Mouse (Mus musculus) hindbrain, embryonic 16.5 days (tissue): ENCODE measurements around the gene Faim. TPM values are rescaled to one million over a fixed set of nuclear protein-coding genes. Genes with fewer than 3 reads are reported as not detected.

ENCODE experiments used
- ATAC-seq: fragments of 200-750 bp; cut with Nextera tagmentation; 2 replicates; pipeline ENCODE4 v1.8.0; 2017; ENCODE audit warnings: moderate TSS enrichment, moderate library complexity
- H3K27ac ChIP-seq: fragments of 300-500 bp; sonication (generic); 2 replicates; pipeline ENCODE4 v1.5.1; 2014; ENCODE audit warnings: low read depth, mild to moderate bottlenecking, control low read depth, low read length, moderate library complexity
- H3K27me3 ChIP-seq: fragments of 300-500 bp; sonication (generic); replicated peaks from 2 replicates; pipeline ENCODE4 v1.6.1; 2014; ENCODE audit warnings: low read length; ENCODE audit not compliant: control insufficient read depth, insufficient read depth
- H3K36me3 ChIP-seq: fragments of 300-500 bp; sonication (generic); 2 replicates; pipeline ENCODE4 v1.6.1; 2014; ENCODE audit warnings: mild to moderate bottlenecking, low read length, moderate library complexity, mixed read lengths; ENCODE audit not compliant: control insufficient read depth, insufficient read depth
- H3K4me1 ChIP-seq: fragments of 300-500 bp; sonication (generic); 2 replicates; pipeline ENCODE4 v1.6.1; 2014; ENCODE audit warnings: low read depth, low read length; ENCODE audit not compliant: control insufficient read depth, insufficient read depth
- H3K4me2 ChIP-seq: fragments of 300-500 bp; sonication (generic); 2 replicates; pipeline ENCODE4 v1.6.1; 2014; ENCODE audit warnings: mild to moderate bottlenecking, low read length, control low read depth, moderate library complexity
- H3K4me3 ChIP-seq: fragments of 300-500 bp; sonication (generic); 2 replicates; pipeline ENCODE4 v1.5.1; 2014; ENCODE audit warnings: mild to moderate bottlenecking, low read length, control low read depth, moderate library complexity
- H3K9ac ChIP-seq: fragments of 300-500 bp; sonication (generic); 2 replicates; pipeline ENCODE4 v1.6.1; 2014; ENCODE audit warnings: low read depth, mild to moderate bottlenecking, control low read depth, low read length, moderate library complexity
- H3K9me3 ChIP-seq: fragments of 300-500 bp; sonication (generic); 2 replicates; pipeline ENCODE4 v1.6.1; 2014; ENCODE audit warnings: mild to moderate bottlenecking, low read length, moderate library complexity; ENCODE audit not compliant: control insufficient read depth
- WGBS: fragments of 180-500 bp; shearing (Covaris S2); extraction: QIAGEN DNeasy Blood & Tissue Kit; methylation state at CpG from one replicate; pipeline ENCODE4 v1.1.7; 2014; 5-methylcytosine and 5-hydroxymethylcytosine counted together
- polyA plus RNA-seq: library from polyadenylated mRNA; unstranded; fragments of >200 nt; fragmentation: Nextera tagmentation; extraction: Ambion mirVana; gene quantifications from 2 replicates; pipeline ENCODE4 v1.2.1, GENCODE M21; 2015

Faim gene
- polyA plus RNA-seq, 1 experiment from 2014 or later = 115 TPM

DNA sequence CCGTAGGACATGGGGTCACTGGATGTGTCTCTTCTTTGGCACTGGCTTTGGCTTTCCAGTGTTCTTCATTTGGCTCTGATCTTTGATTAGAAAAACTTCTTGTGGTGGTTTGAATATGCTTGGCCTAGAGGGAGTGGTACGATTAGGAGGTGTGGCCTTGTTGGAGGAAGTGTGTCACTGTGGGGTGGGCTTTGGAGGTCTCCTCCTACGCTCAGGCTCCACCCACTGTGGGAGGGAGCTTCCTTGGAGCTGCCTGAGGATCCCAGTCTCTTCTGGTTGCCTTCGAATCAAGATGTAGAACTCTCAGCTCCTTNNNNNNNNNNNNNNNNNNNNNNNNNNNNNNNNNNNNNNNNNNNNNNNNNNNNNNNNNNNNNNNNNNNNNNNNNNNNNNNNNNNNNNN lies 35.6 kb downstream of the Faim start:
- Histone ChIP-seq H3K27ac (no peak overlapping the region), H3K36me3 (no peaks in the 10 kb centered on the region), H3K9me3 (no peaks in the 10 kb centered on the region), H3K27me3 (no peaks in the 10 kb centered on the region), H3K4me2 (no peak overlapping the region), H3K4me3 (no peak overlapping the region), H3K9ac (no peak overlapping the region), H3K4me1 (no peaks in the 10 kb centered on the region)
- no peak for ATAC-seq
- WGBS = 91% methylated on average over 4 of the region's 4 CpGs

DNA sequence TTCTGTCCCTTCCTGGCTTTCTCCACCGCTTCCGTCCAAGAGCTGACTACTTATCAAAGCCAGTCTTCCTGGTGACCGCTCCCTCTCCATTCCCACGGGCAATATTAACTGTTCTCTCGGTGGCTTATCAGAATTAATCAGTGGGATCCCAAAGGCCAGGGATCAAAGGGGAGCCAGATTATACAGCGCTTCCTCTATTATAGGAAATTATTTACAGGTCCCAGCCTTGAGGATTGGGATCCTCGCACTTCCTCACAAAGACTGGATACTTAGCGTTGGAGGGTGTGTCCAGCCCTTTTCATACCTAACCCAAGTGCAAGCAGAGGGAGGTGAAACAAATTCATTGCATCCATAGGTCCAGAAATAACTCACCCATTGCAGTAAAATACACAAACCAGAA lies 45.9 kb downstream of the Faim start:
- H3K36me3 ChIP-seq = no peaks in the 10 kb centered on the region
- 86% methylated on average over 8 of the region's 8 CpGs for WGBS
- no peak for ATAC-seq
- no peak overlapping the region for H3K27ac ChIP-seq
- no peak overlapping the region for H3K4me3 ChIP-seq
- no peak overlapping the region for H3K9ac ChIP-seq
- no peaks in the 10 kb centered on the region for H3K27me3 ChIP-seq
- no peak overlapping the region for H3K4me2 ChIP-seq
- no peaks in the 10 kb centered on the region for H3K4me1 ChIP-seq
- no peaks in the 10 kb centered on the region for H3K9me3 ChIP-seq

DNA sequence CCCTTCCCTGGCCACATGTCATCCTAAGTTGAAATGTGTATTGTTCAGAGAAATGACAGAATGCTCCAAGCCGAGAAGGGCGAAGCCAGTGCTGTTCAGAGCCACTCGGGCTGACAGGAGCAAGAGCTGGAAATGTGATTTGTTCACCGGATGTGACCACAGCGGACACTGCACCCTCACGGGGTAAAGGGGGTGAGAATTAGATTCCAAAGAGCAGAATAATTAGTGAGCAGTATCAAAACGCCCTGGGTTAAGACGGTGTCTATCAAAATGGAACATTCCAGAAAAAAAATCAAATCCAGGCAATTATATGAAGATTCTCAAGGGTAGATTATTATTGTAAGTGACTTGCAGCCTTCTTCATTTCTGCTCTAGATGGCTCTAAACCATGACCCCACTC lies 47.9 kb downstream of the Faim start:
- no peaks in the 10 kb centered on the region for H3K27me3 ChIP-seq
- H3K4me2 ChIP-seq = no peak overlapping the region
- 0 out of 2 replicates have a peak, but pooled peaks cover 2% of the 10 kb centered on the region for H3K36me3 ChIP-seq
- H3K4me3 ChIP-seq = no peak overlapping the region
- WGBS = 78% methylated on average over 8 of the region's 8 CpGs
- H3K9me3 ChIP-seq = no peaks in the 10 kb centered on the region
- H3K27ac ChIP-seq = no peak overlapping the region
- no peak for ATAC-seq
- H3K9ac ChIP-seq = no peak overlapping the region
- H3K4me1 ChIP-seq = no peaks in the 10 kb centered on the region

DNA sequence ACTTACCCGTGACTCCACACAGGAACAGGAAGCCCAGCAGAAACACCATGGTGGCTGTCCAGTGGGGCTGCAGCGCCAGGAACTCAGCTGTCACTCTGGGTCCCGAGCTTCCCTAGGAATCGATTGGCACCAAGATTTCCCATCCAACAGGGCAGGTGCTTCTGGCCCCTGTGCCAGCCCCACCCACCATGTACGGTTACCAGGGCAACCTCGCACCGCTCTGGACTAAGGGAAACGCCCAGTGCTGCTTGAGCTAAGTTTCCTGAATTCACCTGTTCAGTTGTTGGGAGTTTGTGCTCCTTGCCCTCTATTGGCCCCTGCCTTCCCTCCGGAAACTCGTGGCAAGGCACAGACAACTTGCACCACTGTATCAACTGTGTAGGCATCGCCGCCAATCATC lies 49.4 kb downstream of the Faim start, which contains the start of gene Gm1123:
Gene Gm1123 (minus strand): TSS at position 141 of the 400 bp plus-strand sequence.
- Histone ChIP-seq H3K4me1 (no peaks in the 10 kb centered on the region), H3K27me3 (no peaks in the 10 kb centered on the region), H3K36me3 (peaks cover 5% of the 10 kb centered on the region), H3K4me3 (no peak within 1 kb of the TSS), H3K9ac (no peak within 1 kb of the TSS), H3K27ac (no peak within 1 kb of the TSS), H3K4me2 (no peak within 1 kb of the TSS), H3K9me3 (no peaks in the 10 kb centered on the region)
- ATAC-seq = no peak
- WGBS = 82% methylated on average over 12 of the region's 12 CpGs

DNA sequence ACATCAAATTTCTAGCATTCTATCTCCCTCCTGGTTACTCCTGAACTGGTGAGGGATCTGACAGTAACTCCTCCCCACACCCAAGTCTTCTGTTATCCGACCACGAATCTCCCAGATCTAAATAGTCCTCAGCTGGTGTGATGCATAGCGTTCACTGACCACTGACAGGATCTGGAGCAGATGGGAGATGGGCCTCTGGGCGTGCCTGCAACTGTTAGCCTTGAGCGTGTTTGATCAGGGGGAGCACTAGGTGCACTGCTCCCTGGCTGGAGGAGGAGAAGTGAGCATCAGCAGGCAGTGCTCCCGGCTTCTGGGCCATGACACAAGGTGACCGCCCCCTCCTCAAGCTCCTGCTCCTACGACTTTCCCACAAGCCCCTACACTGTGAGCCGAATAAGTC lies 55.8 kb downstream of the Faim start:
- no peaks in the 10 kb centered on the region for H3K27me3 ChIP-seq
- H3K9ac ChIP-seq = no peak overlapping the region
- 81% methylated on average over 9 of the region's 9 CpGs for WGBS
- ATAC-seq = no peak
- peaks cover 8% of the 10 kb centered on the region for H3K36me3 ChIP-seq
- no peaks in the 10 kb centered on the region for H3K4me1 ChIP-seq
- no peak overlapping the region for H3K4me3 ChIP-seq
- no peaks in the 10 kb centered on the region for H3K9me3 ChIP-seq
- no peak overlapping the region for H3K4me2 ChIP-seq
- H3K27ac ChIP-seq = no peak overlapping the region

DNA sequence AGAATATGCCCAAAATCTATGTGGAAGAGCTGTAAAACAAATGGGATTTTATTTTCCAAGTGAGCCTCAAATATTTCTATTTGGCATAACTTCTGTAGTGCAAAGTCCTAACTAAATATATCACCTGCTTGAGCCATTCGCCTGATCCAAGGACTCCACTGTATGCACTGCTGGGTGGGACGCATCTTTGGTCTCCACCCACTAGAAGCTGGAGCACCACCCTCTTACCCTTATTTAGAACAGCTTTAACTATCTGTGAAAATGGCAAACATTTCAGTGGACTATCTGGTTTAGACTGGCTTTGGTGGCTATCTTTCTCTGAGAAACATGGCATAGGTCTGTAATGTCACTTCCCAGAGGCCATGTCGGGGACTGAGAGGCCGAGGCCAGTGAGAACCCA lies 56.5 kb downstream of the Faim start:
- Histone ChIP-seq H3K27ac (no peak overlapping the region), H3K9me3 (no peaks in the 10 kb centered on the region), H3K27me3 (no peaks in the 10 kb centered on the region), H3K36me3 (peaks cover 8% of the 10 kb centered on the region), H3K4me3 (no peak overlapping the region), H3K4me2 (no peak overlapping the region), H3K4me1 (no peaks in the 10 kb centered on the region), H3K9ac (no peak overlapping the region)
- no peak for ATAC-seq
- WGBS = 96% methylated on average over 4 of the region's 4 CpGs

DNA sequence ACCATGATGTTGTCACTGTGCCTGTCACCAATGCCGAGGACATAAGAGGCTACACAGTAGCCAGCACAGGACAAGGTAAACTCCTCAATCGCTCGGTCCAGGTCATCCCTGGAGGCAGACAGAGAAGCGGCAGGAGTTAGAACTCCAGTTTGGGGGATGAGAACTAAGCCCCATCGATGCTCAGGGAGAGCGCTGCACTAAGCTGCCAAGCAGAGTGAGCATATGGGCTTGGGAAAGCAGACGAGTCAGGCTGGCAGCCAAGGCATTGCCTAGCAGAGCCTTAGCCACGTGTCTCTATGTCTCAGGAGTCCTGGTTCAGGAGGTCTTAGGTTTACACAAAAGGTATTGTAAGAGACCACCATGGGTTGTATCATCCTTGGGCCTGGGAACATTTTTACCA lies 58.6 kb downstream of the Faim start:
- H3K9me3 ChIP-seq = no peaks in the 10 kb centered on the region
- ATAC-seq = peak; percentile 61; the same call in 1 of the 2 replicates
- no peaks in the 10 kb centered on the region for H3K4me1 ChIP-seq
- H3K4me2 ChIP-seq = no peak overlapping the region
- H3K27me3 ChIP-seq = no peaks in the 10 kb centered on the region
- WGBS = 69% methylated on average over 8 of the region's 8 CpGs
- H3K36me3 ChIP-seq = peaks cover 6% of the 10 kb centered on the region
- H3K4me3 ChIP-seq = no peak overlapping the region
- no peak overlapping the region for H3K27ac ChIP-seq
- H3K9ac ChIP-seq = no peak overlapping the region

DNA sequence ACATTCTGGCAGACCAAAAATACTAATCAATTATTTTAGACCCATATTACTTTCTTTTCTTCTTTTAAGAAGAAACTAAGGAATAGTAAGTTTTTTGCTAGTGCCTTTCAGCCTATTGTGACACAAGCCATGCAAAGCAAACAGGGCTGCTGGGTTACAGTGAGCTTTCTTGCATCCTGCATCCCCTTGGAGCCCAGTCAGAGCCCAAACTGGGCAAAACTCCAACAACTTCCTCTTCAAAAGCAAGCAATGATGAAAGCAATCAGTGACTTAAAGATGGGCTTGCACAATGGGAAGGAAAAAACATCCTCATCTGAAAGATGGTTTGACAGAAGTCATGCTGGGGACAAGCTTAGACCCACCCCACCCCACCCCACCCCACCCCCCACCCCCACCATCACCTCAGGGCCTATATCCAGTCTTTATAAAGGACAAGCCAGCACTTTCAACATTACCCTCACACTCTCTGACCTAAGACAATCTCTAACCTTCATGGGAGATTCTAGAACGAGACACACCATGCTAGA lies 62.6 kb downstream of the Faim start:
- 68% methylated on average over 1 of the region's 1 CpGs for whole genome bisulfite sequencing
- Histone ChIP-seq H3K27me3 (no peaks in the 10 kb centered on the region), H3K4me3 (no peak overlapping the region), H3K4me1 (no peaks in the 10 kb centered on the region), H3K4me2 (no peak overlapping the region), H3K9ac (no peak overlapping the region), H3K36me3 (no peaks in the 10 kb centered on the region; the same call in 1 of the 2 replicates), H3K9me3 (no peaks in the 10 kb centered on the region), H3K27ac (no peak overlapping the region)
- ATAC-seq = no peak; the same call in 1 of the 2 replicates

DNA sequence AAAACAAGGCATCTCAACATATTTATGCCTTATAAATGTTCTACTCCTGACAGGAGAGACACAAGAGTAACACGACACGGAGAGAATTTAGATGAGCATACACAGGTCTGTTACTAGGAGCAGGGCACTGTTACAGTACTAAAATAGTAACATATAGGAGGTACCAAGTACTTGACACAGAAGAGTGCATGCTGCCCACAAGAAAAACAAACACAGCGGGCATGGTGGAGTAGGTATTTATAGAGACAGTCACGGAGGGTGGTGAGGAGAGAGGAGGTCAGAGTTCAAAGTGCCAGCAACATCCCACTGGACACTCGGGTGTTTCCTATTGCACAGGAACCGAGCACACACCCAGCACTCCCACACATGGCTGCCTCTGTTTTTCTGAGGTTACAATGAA lies 63.6 kb downstream of the Faim start:
- WGBS = 80% methylated on average over 6 of the region's 6 CpGs

More for the DNA sequence above, 63.6 kb downstream of the Faim start:
- H3K9ac ChIP-seq = no peak overlapping the region
- no peak overlapping the region for H3K4me2 ChIP-seq
- no peaks in the 10 kb centered on the region for H3K4me1 ChIP-seq
- H3K4me3 ChIP-seq = no peak overlapping the region
- no peaks in the 10 kb centered on the region for H3K36me3 ChIP-seq
- no peaks in the 10 kb centered on the region for H3K27me3 ChIP-seq
- ATAC-seq = no peak
- H3K27ac ChIP-seq = no peak overlapping the region
- no peaks in the 10 kb centered on the region for H3K9me3 ChIP-seq
